Mouse (Mus musculus): Measurements from ENCODE around the gene Adcy1. TPM values are rescaled to one million over a fixed set of nuclear protein-coding genes. Genes with fewer than 3 reads are reported as not detected.

Gene Adcy1
- total and polyA plus RNA-seq, 3 experiments = 1.2 to 2.3 (median 1.6) TPM

GRCm38 (mm10) chr11:7150511-7150910, 87.2 kb downstream of the Adcy1 start:
- WGBS = 88% methylated on average over 8 of the region's 8 CpGs

GRCm38 (mm10) chr11:7152371-7152770, 89.1 kb downstream of the Adcy1 start:
- 93% methylated on average over 12 of the region's 12 CpGs for WGBS
- no peak overlapping the region for H3K9ac ChIP-seq (ENCODE audit: low read depth, low read length)
- no peak for DNase-seq

More at GRCm38 (mm10) chr11:7150511-7150910, 87.2 kb downstream of the Adcy1 start:
- intact Hi-C loops (cut with DNase I) = no loop called here
- Histone ChIP-seq H3K79me2 (replicated peaks; ENCODE audit: control insufficient read depth, insufficient read depth, low read length) (no peaks in the 10 kb centered on the region), H3K4me1 (ENCODE audit: control insufficient read depth, insufficient read depth, low read length) (no peaks in the 10 kb centered on the region), H3K36me3 (ENCODE audit: control insufficient read depth, insufficient read depth, low read length) (no peaks in the 10 kb centered on the region), H3K27me3 (ENCODE audit: control insufficient read depth, insufficient read depth, low read length) (no peaks in the 10 kb centered on the region), H3K9ac (ENCODE audit: low read depth, low read length) (no peak overlapping the region), H3K4me3 (no peak overlapping the region), H3K27ac (no peak overlapping the region)
- TF ChIP-seq CTCF (IDR thresholded peaks at IDR 0.05) (no peak), POLR2A (IDR thresholded peaks at IDR 0.05; ENCODE audit: insufficient read depth, low read depth, low read length) (no peak), EP300 (IDR thresholded peaks at IDR 0.05; ENCODE audit: insufficient read depth, low read depth, low read length) (no peak)
- no peak for DNase-seq

GRCm38 (mm10) chr11:7153081-7153480, 89.8 kb downstream of the Adcy1 start:
- Histone ChIP-seq H3K27me3 (ENCODE audit: control insufficient read depth, insufficient read depth, low read length) (no peaks in the 10 kb centered on the region), H3K36me3 (ENCODE audit: control insufficient read depth, insufficient read depth, low read length) (no peaks in the 10 kb centered on the region), H3K27ac (no peak overlapping the region), H3K4me3 (no peak overlapping the region), H3K79me2 (replicated peaks; ENCODE audit: control insufficient read depth, insufficient read depth, low read length) (no peaks in the 10 kb centered on the region), H3K4me1 (ENCODE audit: control insufficient read depth, insufficient read depth, low read length) (no peaks in the 10 kb centered on the region), H3K9ac (ENCODE audit: low read depth, low read length) (no peak overlapping the region)
- no peak for TF ChIP-seq EP300 (IDR thresholded peaks at IDR 0.05; ENCODE audit: insufficient read depth, low read depth, low read length)
- no peak for TF ChIP-seq POLR2A (IDR thresholded peaks at IDR 0.05; ENCODE audit: insufficient read depth, low read depth, low read length)
- TF ChIP-seq CTCF (IDR thresholded peaks at IDR 0.05) = no peak
- intact Hi-C loops (cut with DNase I) = no loop called here
- no peak for DNase-seq
- 79% methylated on average over 8 of the region's 8 CpGs for WGBS

More at GRCm38 (mm10) chr11:7152371-7152770, 89.1 kb downstream of the Adcy1 start:
- no peak overlapping the region for H3K4me3 ChIP-seq
- no peaks in the 10 kb centered on the region for H3K4me1 ChIP-seq (ENCODE audit: control insufficient read depth, insufficient read depth, low read length)
- H3K79me2 ChIP-seq (replicated peaks; ENCODE audit: control insufficient read depth, insufficient read depth, low read length) = no peaks in the 10 kb centered on the region
- no peaks in the 10 kb centered on the region for H3K27me3 ChIP-seq (ENCODE audit: control insufficient read depth, insufficient read depth, low read length)
- intact Hi-C loops (cut with DNase I) = no loop called here
- TF ChIP-seq POLR2A (IDR thresholded peaks at IDR 0.05; ENCODE audit: insufficient read depth, low read depth, low read length) (no peak), CTCF (IDR thresholded peaks at IDR 0.05) (no peak), EP300 (IDR thresholded peaks at IDR 0.05; ENCODE audit: insufficient read depth, low read depth, low read length) (no peak)
- no peaks in the 10 kb centered on the region for H3K36me3 ChIP-seq (ENCODE audit: control insufficient read depth, insufficient read depth, low read length)
- no peak overlapping the region for H3K27ac ChIP-seq

GRCm38 (mm10) chr11:7156427-7156826, 93.1 kb downstream of the Adcy1 start:
- Histone ChIP-seq H3K9ac (ENCODE audit: low read depth, low read length) (no peak overlapping the region), H3K4me3 (no peak overlapping the region), H3K36me3 (ENCODE audit: control insufficient read depth, insufficient read depth, low read length) (no peaks in the 10 kb centered on the region), H3K27me3 (ENCODE audit: control insufficient read depth, insufficient read depth, low read length) (no peaks in the 10 kb centered on the region), H3K79me2 (replicated peaks; ENCODE audit: control insufficient read depth, insufficient read depth, low read length) (no peaks in the 10 kb centered on the region), H3K27ac (no peak overlapping the region), H3K4me1 (ENCODE audit: control insufficient read depth, insufficient read depth, low read length) (no peaks in the 10 kb centered on the region)
- TF ChIP-seq EP300 (IDR thresholded peaks at IDR 0.05; ENCODE audit: insufficient read depth, low read depth, low read length) (no peak), POLR2A (IDR thresholded peaks at IDR 0.05; ENCODE audit: insufficient read depth, low read depth, low read length) (no peak), CTCF (IDR thresholded peaks at IDR 0.05) (no peak)
- no peak for DNase-seq
- WGBS = 68% methylated on average over 4 of the region's 4 CpGs
- intact Hi-C loops (cut with DNase I) = no loop called here

- no peaks in the 10 kb centered on the region for H3K27me3 ChIP-seq (ENCODE audit: control insufficient read depth, insufficient read depth, low read length)
- DNase-seq = no peak
- H3K4me3 ChIP-seq = no peak overlapping the region
- WGBS = 94% methylated on average over 6 of the region's 6 CpGs
- no peak for TF ChIP-seq EP300 (IDR thresholded peaks at IDR 0.05; ENCODE audit: insufficient read depth, low read depth, low read length)
- no peak for TF ChIP-seq POLR2A (IDR thresholded peaks at IDR 0.05; ENCODE audit: insufficient read depth, low read depth, low read length)
- no peak overlapping the region for H3K27ac ChIP-seq
- intact Hi-C loops (cut with DNase I) = no loop called here
- no peaks in the 10 kb centered on the region for H3K36me3 ChIP-seq (ENCODE audit: control insufficient read depth, insufficient read depth, low read length)
- H3K9ac ChIP-seq (ENCODE audit: low read depth, low read length) = no peak overlapping the region
- H3K4me1 ChIP-seq (ENCODE audit: control insufficient read depth, insufficient read depth, low read length) = no peaks in the 10 kb centered on the region
- no peaks in the 10 kb centered on the region for H3K79me2 ChIP-seq (replicated peaks; ENCODE audit: control insufficient read depth, insufficient read depth, low read length)
Observed at GRCm38 (mm10) chr11:7158196-7158595, 94.9 kb downstream of the Adcy1 start.

- no peaks in the 10 kb centered on the region for H3K27me3 ChIP-seq (ENCODE audit: control insufficient read depth, insufficient read depth, low read length)
- no peak overlapping the region for H3K4me3 ChIP-seq
- H3K9ac ChIP-seq (ENCODE audit: low read depth, low read length) = no peak overlapping the region
- H3K79me2 ChIP-seq (replicated peaks; ENCODE audit: control insufficient read depth, insufficient read depth, low read length) = no peaks in the 10 kb centered on the region
- H3K36me3 ChIP-seq (ENCODE audit: control insufficient read depth, insufficient read depth, low read length) = no peaks in the 10 kb centered on the region
- no peak overlapping the region for H3K27ac ChIP-seq
- TF ChIP-seq EP300 (IDR thresholded peaks at IDR 0.05; ENCODE audit: insufficient read depth, low read depth, low read length) (no peak), CTCF (IDR thresholded peaks at IDR 0.05) (no peak), POLR2A (IDR thresholded peaks at IDR 0.05; ENCODE audit: insufficient read depth, low read depth, low read length) (no peak)
- 46% methylated on average over 6 of the region's 6 CpGs for WGBS
- H3K4me1 ChIP-seq (ENCODE audit: control insufficient read depth, insufficient read depth, low read length) = no peaks in the 10 kb centered on the region
- DNase-seq = no peak
- intact Hi-C loops (cut with DNase I) = loop anchor here (2.0 kb wide), 1 partner anchor 505 kb away; no protein-coding TSS in a partner anchor
Observed at GRCm38 (mm10) chr11:7160146-7160545, 96.9 kb downstream of the Adcy1 start.

Measured in heart, adult 2 months (tissue).